Mouse (Mus musculus) cerebellum, adult 11 months (tissue): Measurements from ENCODE around the gene Spsb1.

Experiments
- DNase-seq: peaks from one replicate; pipeline ENCODE4 v3.0.0; 2022

Gene Spsb1

DNA sequence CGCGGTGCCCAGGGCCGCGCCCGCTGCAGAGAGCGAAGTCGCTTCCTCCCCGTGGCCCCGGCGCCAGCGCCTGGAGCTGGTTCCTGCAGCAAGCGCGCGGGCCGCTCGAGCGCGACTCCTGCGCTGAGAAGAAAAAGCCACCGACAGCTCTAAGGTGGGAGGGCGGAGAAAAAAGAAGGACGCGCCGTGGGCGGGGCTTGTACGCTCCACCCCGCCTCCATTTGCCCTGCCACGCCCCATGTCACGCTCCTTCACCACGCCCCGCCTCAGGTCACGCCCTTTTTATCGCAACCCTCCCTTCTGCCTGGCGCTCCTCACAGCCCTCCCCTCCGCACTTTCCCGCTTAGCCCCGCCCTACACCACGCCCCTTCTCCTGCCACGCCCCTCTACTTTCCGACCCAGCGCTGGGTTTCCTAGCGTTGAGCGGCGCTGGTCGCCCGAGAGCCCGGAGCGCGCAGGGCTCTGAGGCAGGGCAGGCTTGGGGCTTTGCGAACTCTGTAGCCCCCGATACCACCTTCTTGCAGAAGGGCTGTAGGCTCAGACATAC, at the start of gene Spsb1:
Spsb1 (minus strand) TSS at position 151 of the 547 bp plus-strand sequence.
- peak; percentile 93 for DNase-seq

DNA sequence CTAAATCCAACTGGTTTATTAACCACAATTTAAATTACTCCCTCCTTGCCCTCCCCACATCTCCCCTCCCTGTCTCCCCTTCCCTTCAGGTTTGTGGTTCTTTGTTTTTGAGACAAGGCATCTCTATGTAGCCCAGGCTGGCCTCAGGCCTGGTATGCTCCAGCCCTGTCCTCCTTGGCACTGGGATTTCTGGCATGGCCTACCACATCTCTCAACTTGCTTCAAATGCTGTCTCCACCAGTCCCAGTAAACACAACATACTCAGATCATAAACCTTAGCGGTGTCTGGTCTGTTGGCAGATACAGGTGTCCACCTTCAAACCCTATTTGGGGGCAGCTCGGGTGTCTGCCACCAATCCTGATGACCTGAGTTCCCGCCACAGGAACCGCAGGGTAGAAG, 48.8 kb upstream of the Spsb1 start:
- no peak for DNase-seq

DNA sequence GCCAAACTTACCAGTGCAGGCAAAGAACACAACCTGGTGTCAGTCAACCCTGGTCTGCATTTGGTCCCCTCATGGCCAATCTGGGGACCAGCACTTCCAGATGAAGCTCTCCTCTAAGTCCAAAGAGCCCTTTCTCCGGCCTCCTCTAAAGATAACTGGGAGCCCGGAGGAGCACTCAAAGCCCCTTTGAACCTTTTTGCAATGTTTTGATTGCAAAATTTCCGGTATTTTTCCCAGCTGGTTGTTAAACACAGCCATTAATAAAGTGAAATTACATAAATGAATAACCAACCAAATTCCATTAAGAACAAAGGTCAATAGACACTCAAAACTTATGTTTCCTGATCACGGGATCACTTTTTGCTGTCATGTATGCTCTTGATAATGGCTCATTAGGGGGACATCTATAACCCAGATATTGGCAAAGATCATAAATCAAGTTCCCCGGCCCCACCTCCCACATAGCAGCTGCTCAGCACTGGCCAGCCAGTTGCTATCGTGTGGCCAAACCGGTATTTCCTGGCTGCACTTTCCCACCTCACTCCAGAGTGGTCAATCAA, 48.3 kb upstream of the Spsb1 start:
- DNase-seq = no peak

DNA sequence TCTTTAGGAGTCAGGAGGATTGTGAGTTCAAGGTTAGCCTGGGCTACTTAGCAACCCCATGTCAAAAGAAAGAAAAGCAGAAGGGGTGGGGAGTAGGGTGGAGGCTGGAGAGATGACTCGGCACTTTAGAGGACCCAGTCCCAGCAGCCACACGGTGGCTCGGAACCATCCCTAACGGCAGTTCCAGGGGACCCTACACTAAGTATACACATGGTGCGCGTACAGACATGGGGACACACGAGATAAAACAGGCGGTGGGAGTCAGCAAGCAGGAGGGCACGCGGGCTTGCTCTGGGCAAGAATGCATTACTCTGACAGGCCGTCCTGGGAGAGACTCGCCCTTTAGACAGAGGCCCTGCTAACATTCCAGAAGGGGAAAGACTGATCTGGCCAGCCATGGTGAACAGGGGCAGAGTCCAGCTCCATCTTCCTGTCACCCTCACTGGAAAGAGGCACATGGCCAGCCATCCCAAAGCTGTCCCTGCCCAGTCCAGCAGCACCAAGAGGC, 47.2 kb upstream of the Spsb1 start:
- no peak for DNase-seq

DNA sequence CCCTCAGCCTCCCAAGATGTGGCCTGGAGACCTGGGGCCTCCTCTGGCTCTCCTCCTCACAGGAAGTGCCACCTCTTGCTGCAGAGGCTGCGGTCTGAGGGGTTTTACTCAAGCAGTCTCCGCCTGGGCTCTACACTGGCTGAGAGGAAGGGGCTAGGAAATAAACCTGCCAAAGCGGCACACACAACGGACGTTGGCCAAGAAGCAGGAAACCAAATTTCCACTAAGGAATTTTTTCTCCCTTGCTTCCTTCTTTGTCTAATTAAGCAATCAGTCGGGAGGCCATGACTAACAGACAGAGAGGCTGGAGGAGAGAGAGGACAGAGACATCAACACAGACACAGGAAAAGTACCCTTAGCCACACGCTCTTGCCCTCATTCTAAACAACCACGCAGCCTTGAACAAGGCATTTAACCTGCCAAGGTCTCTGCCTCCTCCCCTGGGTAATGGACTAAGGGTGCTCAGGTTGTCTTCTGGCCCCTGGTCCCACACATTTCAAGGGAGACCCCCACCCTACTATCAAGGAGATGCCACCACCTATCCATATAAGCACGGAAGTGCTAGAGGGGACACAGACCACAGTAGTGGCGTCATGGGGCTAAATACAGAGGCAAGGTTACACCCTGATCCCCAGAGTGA, 46.5 kb upstream of the Spsb1 start:
- DNase-seq = no peak

DNA sequence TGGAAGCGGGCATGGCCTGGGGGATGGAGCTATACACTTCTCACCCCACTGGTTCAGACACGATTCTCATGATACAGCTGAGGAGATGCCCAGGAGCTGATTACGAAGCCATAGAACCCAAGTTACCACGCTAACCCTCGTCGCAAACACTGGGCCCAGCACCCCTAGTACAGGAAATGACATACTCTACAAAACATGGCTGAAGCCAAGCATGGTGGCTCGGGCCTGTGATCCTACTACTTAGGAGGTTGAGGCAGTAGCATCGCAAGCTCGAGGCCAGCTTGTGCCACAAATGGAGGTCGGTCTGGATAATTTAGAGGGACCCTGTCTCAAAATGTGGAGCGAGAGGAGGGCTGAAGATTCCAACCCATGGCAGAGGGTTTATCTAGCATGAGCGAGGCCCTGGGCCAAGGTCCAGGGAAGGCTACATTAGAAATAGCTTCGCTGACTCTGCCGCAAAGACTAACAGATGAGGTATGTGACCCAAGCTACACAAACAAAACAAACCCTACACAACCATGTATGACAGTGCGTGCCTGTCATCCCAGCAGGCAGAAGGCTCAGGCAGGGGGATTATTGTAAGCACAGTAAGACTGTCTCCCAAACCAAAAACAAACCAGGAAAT, 45.2 kb upstream of the Spsb1 start:
- DNase-seq = no peak

GRCm38 (mm10) chr4:149999510-149999900, 44.7 kb upstream of the Spsb1 start:
- no peak for DNase-seq

DNA sequence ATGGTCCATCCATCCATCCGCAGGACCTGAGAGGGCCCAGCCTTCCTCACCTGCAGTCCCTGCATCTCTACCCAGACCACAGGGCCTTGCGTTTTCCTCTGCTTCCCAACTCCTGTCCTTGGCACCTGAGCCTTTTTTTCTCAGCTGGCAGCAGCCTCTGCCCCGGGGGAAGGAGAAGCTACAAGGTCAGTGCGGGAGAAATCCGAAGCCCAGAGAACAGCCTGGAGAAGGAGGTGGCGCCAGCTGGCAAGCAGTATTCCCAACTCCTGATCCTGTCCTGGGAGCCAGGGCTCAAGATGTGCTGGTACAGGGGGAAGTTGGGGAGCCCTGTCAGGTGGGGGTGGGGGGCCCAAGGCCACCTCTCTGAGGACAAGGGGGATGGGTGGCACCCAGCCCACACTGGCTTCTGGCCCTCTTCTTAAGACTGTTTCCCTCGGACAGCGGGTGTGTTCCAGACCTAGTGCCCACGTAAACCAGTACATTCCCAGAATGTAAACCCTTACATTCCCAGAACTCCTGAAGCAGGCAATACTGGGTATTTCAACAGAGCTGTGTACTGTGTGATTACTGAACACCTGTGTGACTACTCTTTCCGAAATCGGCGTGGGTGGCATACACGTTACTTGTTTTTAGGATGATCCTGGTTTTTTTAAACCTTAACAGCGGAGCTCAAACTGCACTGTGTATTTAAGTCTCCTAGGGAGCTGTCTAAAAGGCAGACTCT, 44.1 kb upstream of the Spsb1 start:
- DNase-seq = peak; percentile 49

- no peak for DNase-seq
Measured at GRCm38 (mm10) chr4:149997999-149998398, 43.2 kb upstream of the Spsb1 start.

DNA sequence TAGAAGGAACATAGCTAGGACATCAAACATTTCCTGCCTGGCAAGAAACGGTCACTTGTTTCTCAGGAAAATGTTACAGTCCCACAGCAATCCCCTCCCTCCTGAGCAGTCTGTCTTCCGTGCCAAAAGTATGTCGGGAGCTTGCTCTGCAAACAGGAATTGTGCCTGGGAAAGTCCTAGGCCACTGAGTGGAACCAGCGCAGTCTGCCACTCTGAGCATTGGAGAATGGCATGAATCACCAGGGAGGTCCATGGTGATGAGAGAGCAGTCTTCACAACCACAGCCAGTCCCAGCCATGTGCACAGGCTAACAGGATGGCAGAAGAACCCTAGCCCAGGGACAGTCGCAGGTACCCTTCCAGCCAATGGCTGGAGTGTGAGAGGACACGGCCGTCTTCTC, 41.6 kb upstream of the Spsb1 start:
- no peak for DNase-seq

GRCm38 (mm10) chr4:149995911-149996310, 41.1 kb upstream of the Spsb1 start:
- no peak for DNase-seq

- DNase-seq = peak; percentile 32
Measured at GRCm38 (mm10) chr4:149994218-149994617, 39.4 kb upstream of the Spsb1 start.

DNA sequence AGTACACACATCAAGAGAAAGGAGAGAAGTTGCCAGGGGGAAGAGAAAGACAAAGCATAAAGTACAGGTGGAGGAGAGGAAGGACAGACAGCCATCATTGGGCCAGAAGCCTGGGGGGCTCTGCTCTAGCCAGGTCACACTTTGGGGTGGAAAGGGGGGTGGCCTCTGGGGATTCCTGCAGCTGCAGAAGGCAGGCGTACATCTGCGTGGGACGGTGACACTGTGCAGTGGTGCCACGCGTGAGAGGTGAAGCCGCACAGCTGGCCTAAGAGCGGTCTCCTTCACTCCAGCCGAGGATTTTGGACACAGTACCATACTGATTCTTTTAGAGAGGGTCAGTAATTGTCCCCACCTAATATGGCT, 37.8 kb upstream of the Spsb1 start:
- peak; percentile 29 for DNase-seq

DNA sequence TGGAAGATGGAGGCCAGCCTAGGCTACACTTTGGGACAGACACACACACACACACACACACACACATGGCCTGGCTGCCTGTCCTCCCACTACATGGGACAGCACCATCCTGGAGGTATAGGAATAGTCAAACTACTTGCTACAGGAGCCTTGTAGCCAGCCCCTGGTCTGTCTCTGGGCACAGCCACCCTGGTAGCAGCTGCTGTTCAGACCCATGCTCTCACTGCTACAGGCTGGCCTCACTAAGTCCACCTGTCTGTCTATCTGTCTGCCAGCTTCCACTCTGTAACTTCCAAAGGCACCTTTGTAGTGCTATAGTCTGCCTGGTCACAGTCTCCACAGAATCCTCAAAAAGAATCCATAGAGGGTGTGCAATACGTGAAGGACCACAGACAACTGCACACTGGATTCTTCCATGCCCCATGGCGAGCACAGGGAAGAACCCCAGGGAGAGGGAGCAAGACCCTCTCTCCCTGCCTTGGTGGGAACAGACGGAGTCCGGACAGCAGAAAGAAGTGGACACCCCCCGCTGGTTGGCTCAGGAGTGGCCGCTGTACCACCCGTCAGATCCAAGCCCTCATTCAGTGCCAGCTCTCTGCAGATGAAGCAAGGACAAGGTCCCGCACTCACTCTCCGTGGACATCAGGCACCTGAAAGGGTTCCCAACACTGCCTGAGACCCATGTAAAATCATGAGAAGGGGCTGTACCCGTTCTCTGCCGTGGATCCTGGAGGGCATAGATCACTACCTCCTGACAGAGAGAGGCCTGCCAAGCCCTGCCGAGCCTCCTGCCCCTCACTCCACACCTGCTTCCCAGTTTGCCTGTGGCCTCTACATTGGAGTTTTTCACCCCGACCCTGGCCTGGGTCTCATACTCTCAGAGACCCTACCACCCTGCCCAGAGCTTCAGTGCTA, 37.2 kb upstream of the Spsb1 start:
- DNase-seq = peak; percentile 33

DNA sequence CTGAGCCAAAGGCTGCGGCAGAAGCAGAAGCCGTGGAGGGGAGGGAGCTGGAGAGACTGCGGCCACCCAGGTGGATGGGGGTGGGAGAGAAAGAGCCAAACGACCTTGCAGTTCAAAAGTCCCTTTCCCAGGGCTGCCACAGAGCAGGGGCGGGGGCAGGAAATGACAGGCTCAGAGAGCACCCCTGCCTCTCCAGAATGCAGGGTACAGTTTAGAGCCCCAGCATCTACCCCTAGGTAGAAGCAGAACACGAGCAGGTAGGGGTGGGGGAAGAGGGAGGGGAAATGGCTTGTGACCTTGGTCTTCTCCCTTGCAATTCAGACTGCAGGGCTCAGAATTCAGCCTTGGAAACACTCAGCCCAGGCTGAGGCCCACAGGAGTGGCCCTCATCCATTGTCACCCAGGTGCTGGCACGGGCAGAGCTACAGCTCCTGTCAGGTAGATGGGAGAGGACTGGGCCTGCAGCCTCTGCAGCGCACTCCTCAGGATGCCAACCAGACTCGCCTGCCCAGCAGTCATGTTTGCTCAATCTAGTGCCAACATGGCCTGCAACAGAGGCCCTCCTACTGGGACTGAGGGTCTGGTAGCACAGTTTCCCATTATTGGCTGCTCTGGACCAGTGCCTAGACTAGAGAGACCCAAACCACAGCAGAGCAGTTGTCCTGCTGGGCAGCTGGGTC, 36.3 kb upstream of the Spsb1 start:
- peak; percentile 51 for DNase-seq

DNA sequence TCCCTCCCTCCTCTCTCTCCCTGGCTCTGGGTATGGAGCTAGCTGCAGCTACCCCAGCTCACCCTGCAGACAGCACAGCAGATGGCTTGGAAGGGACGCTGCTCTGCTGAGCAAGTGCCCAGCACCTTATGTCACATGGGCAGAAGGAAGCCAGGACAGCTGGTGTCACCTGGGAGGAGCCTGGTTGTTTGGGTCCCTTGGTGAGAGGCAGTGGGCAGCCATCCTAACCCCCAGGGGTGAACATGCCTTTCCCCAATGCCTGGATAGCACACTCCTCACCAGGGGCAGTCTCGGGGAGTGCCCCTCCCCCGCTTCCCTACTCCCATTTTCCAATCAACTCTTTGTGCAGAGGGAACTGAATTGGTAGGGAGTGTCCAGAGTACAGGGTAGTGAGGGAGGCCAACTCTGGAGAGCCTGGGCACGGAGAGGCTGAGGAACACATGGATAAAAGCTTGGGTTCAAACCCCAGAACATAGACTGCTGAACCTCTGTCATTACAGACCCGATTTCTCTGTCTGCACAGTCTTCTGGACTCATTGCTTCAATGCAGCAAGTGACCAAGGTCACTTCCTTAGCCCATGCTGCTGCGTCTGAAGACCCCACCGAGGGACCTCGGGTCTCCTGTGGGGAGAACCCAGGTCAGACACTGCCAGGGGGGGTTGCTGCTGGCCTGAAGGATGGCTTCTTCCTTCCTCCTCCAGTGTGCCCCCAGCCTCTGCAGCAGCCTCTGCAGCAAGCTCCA, 35.5 kb upstream of the Spsb1 start:
- peak; percentile 91 for DNase-seq

DNA sequence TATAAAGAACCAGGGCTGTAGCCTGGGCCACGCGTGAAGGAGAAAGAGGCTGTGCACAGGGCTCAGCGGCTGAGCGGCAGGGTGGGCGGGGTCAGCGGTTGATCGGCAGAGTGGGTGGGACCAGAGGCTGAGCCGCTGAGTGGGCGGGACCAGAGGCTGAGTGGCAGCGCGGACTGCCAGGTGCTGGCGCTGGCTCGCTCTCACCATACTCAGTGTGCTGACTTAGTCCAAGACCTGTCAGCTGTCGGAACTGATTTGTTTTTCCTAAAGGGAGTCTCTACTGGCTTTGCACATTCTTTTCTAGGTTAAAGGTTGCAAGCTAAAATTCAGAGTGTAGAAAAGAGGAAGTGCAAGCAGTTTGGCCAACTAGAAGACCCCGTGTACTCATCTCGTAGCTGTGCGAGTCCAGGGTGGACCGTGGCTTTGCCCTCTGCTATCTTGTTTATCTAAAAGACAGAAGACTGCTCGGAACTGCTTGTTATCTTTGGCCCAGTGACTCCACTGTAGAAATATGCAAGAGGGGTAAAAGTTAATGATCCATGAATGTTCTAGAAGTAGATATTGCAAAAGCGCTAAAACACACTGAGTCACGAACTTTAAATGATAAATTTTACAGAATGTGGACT, 34.2 kb upstream of the Spsb1 start:
- DNase-seq = peak; percentile 92

- no peak for DNase-seq
Measured at GRCm38 (mm10) chr4:149988301-149988700, 33.5 kb upstream of the Spsb1 start.

- no peak for DNase-seq
Measured at GRCm38 (mm10) chr4:149986671-149987417, 32.0 kb upstream of the Spsb1 start.
